Comparison of ENCODE assay signal across 13 mouse cellular contexts in genomic region chr14:27860371-27861046, GRCm38 (mm10).
DNase-seq lines count a peak whose midpoint lies in the region; ATAC-seq and TF ChIP-seq lines count a peak whose summit lies in the region.
"Had no signal": no experiment of that assay in that cellular context is flagged by ENCODE, and none has a peak within 500 bp of the region (broad histone marks: within the 10 kb centered on the region; RNA-seq: fewer than 3 reads in every experiment).

No protein-coding gene starts in this region.

- no peak for TF ChIP-seq CTCF in intestine, postnatal 0 days (IDR thresholded peaks at IDR 0.05; ENCODE audit: low read depth)

- H3K4me2 ChIP-seq in heart, embryonic 11.5 days: no peak overlapping the region
- no peak overlapping the region for H3K4me2 ChIP-seq in intestine, postnatal 0 days (replicated peaks; ENCODE audit: low read depth)
- H3K4me2 ChIP-seq: heart, embryonic 13.5 days; hindbrain, embryonic 12.5 days; midbrain, embryonic 11.5 days had no signal

- no peaks in the 10 kb centered on the region; the same call in 1 of the 2 replicates for H3K4me1 ChIP-seq in heart, embryonic 11.5 days (ENCODE audit: control insufficient read depth, insufficient read depth, low read length)
- H3K4me1 ChIP-seq in intestine, postnatal 0 days (replicated peaks; ENCODE audit: control insufficient read depth, insufficient read depth, low read length): no peaks in the 10 kb centered on the region
- H3K4me1 ChIP-seq: hindbrain, embryonic 12.5 days had no signal

- no peaks in the 10 kb centered on the region for H3K9me3 ChIP-seq in heart, embryonic 11.5 days (replicated peaks; ENCODE audit: control insufficient read depth, low read length)
- no peaks in the 10 kb centered on the region for H3K9me3 ChIP-seq in intestine, postnatal 0 days (ENCODE audit: control insufficient read depth)
- H3K9me3 ChIP-seq: heart, embryonic 13.5 days; hindbrain, embryonic 12.5 days had no signal

- no peaks in the 10 kb centered on the region for H3K27me3 ChIP-seq in heart, embryonic 11.5 days (ENCODE audit: control insufficient read depth, insufficient read depth, low read length)
- H3K27me3 ChIP-seq in intestine, postnatal 0 days (replicated peaks; ENCODE audit: control insufficient read depth, insufficient read depth, low read length): no peaks in the 10 kb centered on the region
- H3K27me3 ChIP-seq: heart, embryonic 13.5 days; hindbrain, embryonic 12.5 days had no signal

- no peak overlapping the region for H3K9ac ChIP-seq in heart, embryonic 11.5 days (ENCODE audit: low read depth, low read length)
- H3K9ac ChIP-seq in intestine, postnatal 0 days (ENCODE audit: low read depth, low read length): no peak overlapping the region
- H3K9ac ChIP-seq: heart, embryonic 13.5 days; hindbrain, embryonic 12.5 days; liver, postnatal 0 days had no signal

- ATAC-seq in frontal cortex, adult (ENCODE audit: low TSS enrichment): peak; percentile 76
- no peak for ATAC-seq in heart, embryonic 11.5 days (replicated peaks; ENCODE audit: insufficient number of reproducible peaks, low FRiP score, low TSS enrichment)
- no peak for ATAC-seq in intestine, postnatal 0 days
- ATAC-seq: liver, postnatal 0 days had no signal

- DNase-seq in frontal cortex, postnatal 10 days (ENCODE audit: low spot score in 2 of 2): no peak
- peak; percentile 74 for DNase-seq in cerebellum, adult 9-10 months
- DNase-seq in layer of hippocampus, adult 9-11 months: peak; percentile 89
- peak; percentile 74 for DNase-seq in right cerebral cortex, postnatal 25 days
- no peak for DNase-seq in liver
- DNase-seq: kidney, adult 8-10 months; liver, postnatal 0 days had no signal

- H3K27ac ChIP-seq in heart, embryonic 11.5 days (ENCODE audit: low read depth, low read length): no peak overlapping the region
- H3K27ac ChIP-seq in intestine, postnatal 0 days (ENCODE audit: low read depth, low read length): no peak overlapping the region
- H3K27ac ChIP-seq: heart, embryonic 13.5 days; hindbrain, embryonic 12.5 days had no signal

- no peak overlapping the region for H3K4me3 ChIP-seq in heart, embryonic 11.5 days (ENCODE audit: low read depth, low read length)
- H3K4me3 ChIP-seq in intestine, postnatal 0 days (ENCODE audit: low read depth, low read length): no peak overlapping the region
- H3K4me3 ChIP-seq: heart, embryonic 13.5 days; hindbrain, embryonic 12.5 days had no signal

- 86% methylated on average over 6 of the region's 6 CpGs for WGBS in heart, embryonic 11.5 days (ENCODE audit: insufficient replicate concordance)
- WGBS in intestine, postnatal 0 days: 74% methylated on average over 6 of the region's 6 CpGs

- H3K36me3 ChIP-seq in heart, embryonic 11.5 days (ENCODE audit: control insufficient read depth, insufficient read depth, low read length): no peaks in the 10 kb centered on the region
- H3K36me3 ChIP-seq in intestine, postnatal 0 days (ENCODE audit: control insufficient read depth, insufficient read depth): no peaks in the 10 kb centered on the region
- H3K36me3 ChIP-seq: heart, embryonic 13.5 days; hindbrain, embryonic 12.5 days had no signal

Comparison
In these comparisons a context has a peak if more than half of its experiments do, and no peak if none do; other contexts are left out.
1. DNase-seq: peak in cerebellum, adult 9-10 months (single experiment), layer of hippocampus, adult 9-11 months (single experiment) and right cerebral cortex, postnatal 25 days (single experiment); none in frontal cortex, postnatal 10 days (0 of 2) and liver (single experiment).